Mouse (Mus musculus) spleen, adult 18-20 months (tissue): ENCODE data around the gene Cd276.
"Not testable (repeated sequence)": the region's sequence is repeated elsewhere in the genome, so short reads cannot be mapped to it uniquely, and the experiment has no call there.

Experiments
- DNase-seq, 2 experiments: peaks; one replicate each; pipeline ENCODE4 v3.0.0; 2022; ENCODE audit warnings: mixed read lengths in 2 of 2

Gene Cd276

GRCm38 (mm10) chr9:58554908-58555684 is at the start of gene Cd276:
Cd276 (minus strand) TSS chr9:58555437.
- DNase-seq = no peak

- no peak for DNase-seq
Measured at GRCm38 (mm10) chr9:58595313-58595712, 40.1 kb upstream of the Cd276 start.

- DNase-seq = no peak
Measured at GRCm38 (mm10) chr9:58588657-58589056, 33.4 kb upstream of the Cd276 start.

GRCm38 (mm10) chr9:58584323-58584722 is 29.1 kb upstream of the Cd276 start:
- DNase-seq = no peak

GRCm38 (mm10) chr9:58583267-58583641 is 28.0 kb upstream of the Cd276 start:
- DNase-seq = peak in 1 of 2 experiments; percentile 30

GRCm38 (mm10) chr9:58582581-58583266 is 27.5 kb upstream of the Cd276 start:
- DNase-seq = no peak

- DNase-seq = peak; percentile 94 to 97
Measured at GRCm38 (mm10) chr9:58581958-58582540, 26.8 kb upstream of the Cd276 start, which contains the start of gene Nptn. Nptn (plus strand) TSS chr9:58582240.

GRCm38 (mm10) chr9:58581283-58581930 is 26.2 kb upstream of the Cd276 start:
- no peak for DNase-seq

GRCm38 (mm10) chr9:58580453-58581195 is 25.4 kb upstream of the Cd276 start:
- not testable (repeated sequence) for DNase-seq

GRCm38 (mm10) chr9:58578669-58579068 is 23.4 kb upstream of the Cd276 start:
- DNase-seq = peak; percentile 8 to 58

- no peak for DNase-seq
Measured at GRCm38 (mm10) chr9:58571001-58571400, 15.8 kb upstream of the Cd276 start.

- DNase-seq = peak in 1 of 2 experiments; percentile 26
Measured at GRCm38 (mm10) chr9:58567682-58568081, 12.4 kb upstream of the Cd276 start.

- DNase-seq = not testable (repeated sequence)
Measured at GRCm38 (mm10) chr9:58565945-58566344, 10.7 kb upstream of the Cd276 start.

- DNase-seq = no peak
Measured at GRCm38 (mm10) chr9:58560211-58560610, 5.0 kb upstream of the Cd276 start.

GRCm38 (mm10) chr9:58557457-58558455 is 2.5 kb upstream of the Cd276 start:
- no peak for DNase-seq

- DNase-seq = no peak
Measured at GRCm38 (mm10) chr9:58556627-58557026, 1.4 kb upstream of the Cd276 start.

GRCm38 (mm10) chr9:58555685-58556414 is 613 bp upstream of the Cd276 start:
- DNase-seq = no peak

- DNase-seq = no peak
Measured at GRCm38 (mm10) chr9:58554056-58554907, 955 bp downstream of the Cd276 start.

- no peak for DNase-seq
Measured at GRCm38 (mm10) chr9:58552083-58552482, 3.2 kb downstream of the Cd276 start.
